Mouse (Mus musculus) ovary, postnatal 36 days (tissue): Measurements from ENCODE around the gene Gm19402.
"Not testable (repeated sequence)": the region's sequence is repeated elsewhere in the genome, so short reads cannot be mapped to it uniquely, and the experiment has no call there.

Experiments
- DNase-seq: peaks from one replicate; pipeline ENCODE4 v3.0.0; 2022; ENCODE audit warnings: low spot score, mixed read lengths

The Gm19402 gene

GRCm38 (mm10) chr10:77690356-77690807, at the start of gene Gm19402:
Gm19402 (minus strand) TSS chr10:77690757.
- DNase-seq = not testable (repeated sequence)

DNA sequence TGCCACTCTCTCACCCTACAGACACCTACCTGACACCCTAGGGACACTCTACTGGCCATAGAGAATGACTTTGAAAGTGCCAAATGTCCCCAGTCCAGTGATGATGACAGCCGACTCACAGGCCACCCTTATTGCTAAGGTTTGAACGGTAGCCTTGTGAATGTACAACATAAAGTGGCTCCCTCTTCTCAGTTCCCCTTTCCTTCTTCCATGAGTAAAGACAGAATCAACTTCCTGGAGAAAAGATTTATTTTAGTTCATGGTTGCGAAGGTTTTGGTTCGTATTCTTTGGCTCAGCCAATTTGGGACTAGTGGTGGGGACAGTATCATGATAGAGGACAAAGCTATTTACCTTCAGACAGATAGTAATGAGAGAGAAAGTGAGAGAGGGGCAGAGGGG, 48.4 kb upstream of the Gm19402 start:
- DNase-seq = no peak

- DNase-seq = no peak
Observed at GRCm38 (mm10) chr10:77735928-77736327, 45.4 kb upstream of the Gm19402 start.

DNA sequence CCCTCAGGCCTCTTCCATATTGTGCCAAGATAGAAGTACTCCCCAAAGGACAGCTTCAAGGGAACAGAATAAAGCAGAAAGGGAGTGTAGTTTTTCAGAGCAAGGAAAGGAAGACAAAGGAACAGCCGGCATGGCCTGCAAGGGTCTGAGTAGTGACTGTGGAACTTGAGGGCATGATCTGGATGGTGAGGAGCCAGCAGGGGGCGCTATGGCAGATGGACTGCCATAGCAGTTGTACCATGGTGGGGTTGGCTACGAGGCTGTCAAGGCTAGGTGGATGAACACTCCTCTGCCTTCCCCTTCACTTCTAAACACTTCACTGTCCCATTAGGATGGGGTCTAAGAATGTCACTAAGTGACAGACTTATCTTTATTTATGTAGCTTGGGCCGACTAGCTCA, 38.7 kb upstream of the Gm19402 start:
- no peak for DNase-seq

DNA sequence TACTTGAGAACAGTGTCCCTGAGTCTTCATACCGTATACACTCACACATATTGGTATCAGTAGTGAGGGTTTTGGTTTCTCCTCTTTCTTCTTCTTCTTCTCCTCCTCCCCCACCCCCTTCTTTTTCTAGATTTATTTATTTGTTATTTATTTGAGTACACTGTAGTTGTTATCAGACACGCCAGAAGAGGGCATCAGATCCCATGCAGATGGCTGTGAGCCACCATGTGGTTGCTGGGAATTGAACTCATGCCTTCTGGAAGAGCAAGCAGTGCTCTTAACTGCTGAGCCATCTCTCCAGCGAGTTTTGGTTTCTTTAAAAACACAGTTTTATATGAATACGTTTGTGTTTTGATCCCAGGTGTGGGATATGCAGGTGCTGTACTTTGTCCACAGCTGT, 37.7 kb upstream of the Gm19402 start:
- DNase-seq = no peak

DNA sequence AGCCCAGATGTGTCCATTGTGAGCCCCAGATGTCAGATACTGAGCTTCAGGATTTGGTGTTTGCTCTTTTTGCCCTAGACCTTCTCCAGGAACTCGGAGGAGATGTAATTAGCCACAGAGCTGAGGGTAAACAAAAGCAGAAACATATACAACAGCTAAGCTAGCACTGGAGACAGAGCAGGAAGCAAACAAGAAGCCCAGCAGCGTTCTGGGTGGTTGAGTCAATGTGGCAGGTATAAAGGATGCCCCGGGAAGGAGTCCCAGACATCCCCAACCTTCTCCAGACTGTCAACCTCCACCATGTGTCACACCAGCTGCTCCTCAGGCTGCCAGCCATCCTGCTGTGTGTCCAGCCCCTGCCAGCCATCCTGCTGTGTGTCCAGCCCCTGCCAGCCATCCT, 35.6 kb upstream of the Gm19402 start, which contains the start of gene Gm10100:
TSS of gene Gm10100 (plus strand) at position 301 of the 400 bp plus-strand sequence.
- no peak for DNase-seq

DNA sequence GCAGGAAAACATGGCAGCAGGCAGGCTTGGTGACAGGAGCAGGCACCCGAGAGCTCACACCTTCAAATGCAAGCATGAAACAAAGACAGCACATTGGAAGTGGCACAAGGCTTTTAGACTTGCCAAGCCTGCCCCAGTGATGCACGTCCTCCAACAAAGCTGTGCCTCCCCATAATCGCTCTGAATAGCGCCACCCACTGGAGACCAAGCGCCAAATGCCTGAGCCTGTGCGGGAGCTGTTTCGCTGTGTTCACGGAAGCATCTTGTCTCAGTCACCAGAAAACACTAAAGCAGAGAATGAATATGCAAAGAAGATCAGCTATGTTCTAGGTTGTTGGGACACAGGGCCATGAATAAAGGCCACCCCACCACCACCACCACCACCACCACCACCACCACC, 34.3 kb upstream of the Gm19402 start:
- no peak for DNase-seq

GRCm38 (mm10) chr10:77720299-77720698, 29.7 kb upstream of the Gm19402 start, which contains the start of gene Krtap12-1:
Krtap12-1 (plus strand) TSS chr10:77720599.
- DNase-seq = not testable (repeated sequence)

- no peak for DNase-seq
Observed at GRCm38 (mm10) chr10:77715507-77715906, 24.9 kb upstream of the Gm19402 start, which contains the start of gene Gm10142. Gm10142 (plus strand) TSS chr10:77715807.

DNA sequence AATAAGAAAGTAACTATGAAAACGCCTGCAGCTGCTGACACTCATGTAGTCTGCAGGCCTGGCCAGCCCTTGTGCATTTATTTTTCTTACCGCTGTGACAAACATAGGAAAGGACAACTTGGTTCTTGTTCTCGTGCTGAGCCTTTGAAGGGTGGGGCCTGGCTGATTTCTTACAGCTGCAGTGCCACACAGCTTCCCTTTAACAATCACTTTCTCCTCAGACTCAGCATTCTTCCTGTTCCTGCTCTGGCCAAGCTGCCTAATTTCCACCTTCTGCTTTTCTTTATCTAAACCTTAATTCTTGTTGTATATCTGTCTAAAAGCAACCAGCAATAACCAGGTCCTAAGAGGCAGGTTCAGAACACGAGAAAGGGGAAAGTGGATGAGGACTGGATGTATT, 23.2 kb upstream of the Gm19402 start:
- no peak for DNase-seq

GRCm38 (mm10) chr10:77711157-77711556, 20.6 kb upstream of the Gm19402 start, which contains the start of gene Gm10024:
Gm10024 (plus strand) TSS chr10:77711457.
- not testable (repeated sequence) for DNase-seq

- DNase-seq = no peak
Observed at GRCm38 (mm10) chr10:77709831-77710230, 19.3 kb upstream of the Gm19402 start.

GRCm38 (mm10) chr10:77706326-77706725, 15.8 kb upstream of the Gm19402 start, which contains the start of gene Gm10272:
Gm10272 (plus strand) TSS chr10:77706626.
- DNase-seq = no peak

GRCm38 (mm10) chr10:77697133-77697532, 6.6 kb upstream of the Gm19402 start, which contains the start of gene Gm9508:
Gm9508 (minus strand) TSS chr10:77697233.
- no peak for DNase-seq

- no peak for DNase-seq
Observed at GRCm38 (mm10) chr10:77687021-77687420, 3.5 kb downstream of the Gm19402 start.

- DNase-seq = no peak
Observed at GRCm38 (mm10) chr10:77685895-77686664, 4.5 kb downstream of the Gm19402 start, which contains the start of gene Tspear. Tspear (plus strand) TSS chr10:77686569.

GRCm38 (mm10) chr10:77684181-77684580, 6.4 kb downstream of the Gm19402 start:
- DNase-seq = no peak

DNA sequence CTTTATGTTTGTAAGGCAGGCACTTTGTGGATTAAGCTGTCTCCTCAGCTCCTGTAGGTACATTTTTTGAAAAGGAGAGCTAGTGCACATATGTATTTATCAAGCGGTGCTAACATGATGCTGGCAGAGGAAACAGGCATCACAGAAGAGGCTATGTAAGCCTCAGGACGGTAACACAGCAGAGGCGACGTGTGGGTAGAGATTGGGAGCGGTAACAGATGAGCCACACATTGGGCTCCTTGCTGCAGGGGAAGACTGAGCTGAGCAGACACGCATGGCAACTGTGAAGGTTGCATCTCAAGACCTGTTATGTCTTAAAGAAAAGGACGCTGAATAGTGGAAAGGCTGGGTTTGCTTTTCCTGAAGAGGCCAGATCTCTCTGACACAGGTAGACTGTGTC, 7.6 kb downstream of the Gm19402 start:
- DNase-seq = no peak

GRCm38 (mm10) chr10:77677562-77677961, 13.0 kb downstream of the Gm19402 start:
- DNase-seq = no peak

GRCm38 (mm10) chr10:77673765-77674164, 16.8 kb downstream of the Gm19402 start:
- no peak for DNase-seq

- DNase-seq = no peak
Observed at GRCm38 (mm10) chr10:77671519-77671918, 19.0 kb downstream of the Gm19402 start.

DNA sequence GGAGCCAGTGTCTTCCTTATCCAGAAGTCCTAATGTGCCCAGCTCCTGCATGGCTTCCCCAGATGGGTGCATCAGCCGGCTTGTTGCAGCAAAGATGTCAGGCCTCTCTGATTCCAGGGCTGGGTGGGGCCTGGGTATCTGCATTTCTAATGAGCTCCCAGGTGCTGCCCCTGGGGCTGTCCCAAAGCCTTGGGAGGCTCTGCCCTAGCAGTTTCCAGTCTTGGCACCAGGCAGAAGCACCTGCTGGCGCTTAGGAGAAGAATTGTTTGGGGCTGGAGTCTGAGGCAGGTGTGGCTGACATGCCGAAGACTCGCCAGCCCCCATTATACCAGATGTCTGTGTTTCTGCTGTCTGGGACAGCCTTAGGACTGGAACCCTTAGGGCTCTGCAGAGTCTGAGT, 19.8 kb downstream of the Gm19402 start:
- no peak for DNase-seq

- DNase-seq = no peak
Observed at GRCm38 (mm10) chr10:77667402-77667801, 23.2 kb downstream of the Gm19402 start.
